Mouse (Mus musculus) c-Kit-positive CD71-positive TER-119-negative erythroid progenitor cells, embryonic 14.5 days (primary cell): ENCODE measurements at regions not wholly inside any gene's neighbourhood (a gene's known extent, or its start where the extent isn't known, plus 50 kb on each side); places are given as distances from the start of the nearest gene placed in this dataset.
A peak's percentile ranks its signal among the peaks of the same experiment; 100 is the strongest.
"Not testable (repeated sequence)": the region's sequence is repeated elsewhere in the genome, so short reads cannot be mapped to it uniquely, and the experiment has no call there.

Experiments used
- DNase-seq: peaks from one replicate; pipeline ENCODE4 v3.0.0-alpha.2; 2013; ENCODE audit warnings: low read depth

DNA sequence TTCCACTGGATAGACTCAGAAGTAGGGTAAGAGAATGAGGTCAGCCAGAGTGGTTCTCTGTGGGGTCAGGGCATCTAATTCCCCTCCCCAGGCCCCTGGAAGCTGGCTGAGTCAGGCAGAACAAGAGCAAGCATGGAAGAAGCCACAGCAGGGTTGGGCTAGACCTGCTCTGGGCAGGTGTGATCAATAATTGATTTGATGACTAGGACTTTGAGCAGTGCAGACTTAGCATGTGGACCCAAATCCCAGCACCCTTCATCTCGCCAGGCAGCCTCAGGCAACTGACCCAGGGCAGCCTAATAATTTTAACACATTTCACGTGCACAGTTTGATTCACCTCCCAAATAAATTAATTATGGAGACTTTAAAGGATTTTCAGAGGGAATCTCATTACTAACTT lies 67.2 kb downstream of the Qdpr start:
- DNase-seq, result no peak

DNA sequence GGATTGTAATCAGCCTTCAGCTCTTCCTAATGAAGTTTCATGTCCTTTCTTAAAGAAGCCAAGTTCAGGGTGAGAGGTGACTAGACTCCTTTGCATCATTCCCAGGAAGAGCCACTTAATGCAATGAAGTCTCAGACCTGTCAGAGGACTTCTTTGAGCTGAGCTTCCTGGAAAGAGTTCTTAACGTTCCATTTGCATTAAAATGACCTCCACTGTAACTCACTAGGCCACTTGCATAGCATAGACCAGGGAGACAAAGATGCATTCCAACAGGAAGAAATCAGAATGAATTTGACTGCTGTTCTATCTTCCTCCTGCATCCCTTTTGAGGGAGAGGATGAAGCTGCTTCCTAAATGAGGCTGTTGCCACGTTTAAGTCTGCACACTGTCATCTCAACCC lies 71.5 kb downstream of the Qdpr start:
- DNase-seq, result no peak

DNA sequence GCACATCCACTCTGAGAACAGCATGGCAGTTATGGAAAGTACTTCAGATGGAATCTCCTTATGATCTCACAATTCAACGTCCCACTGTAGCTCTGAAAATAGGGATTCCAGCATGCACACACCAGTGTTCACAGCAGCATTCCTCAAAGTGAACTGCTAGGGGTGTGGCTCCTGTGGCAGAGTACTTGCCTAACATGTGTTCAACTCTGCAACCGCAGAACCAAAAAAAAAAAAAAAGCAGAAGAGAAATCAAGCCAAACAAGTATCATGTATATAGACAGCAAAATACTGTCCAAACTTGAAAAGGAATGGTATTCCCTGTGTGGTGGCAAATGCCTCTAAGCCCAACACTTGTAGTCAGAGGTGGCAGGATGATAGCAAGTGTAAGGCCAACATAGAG lies 77.0 kb downstream of the Qdpr start:
- no peak for DNase-seq

DNA sequence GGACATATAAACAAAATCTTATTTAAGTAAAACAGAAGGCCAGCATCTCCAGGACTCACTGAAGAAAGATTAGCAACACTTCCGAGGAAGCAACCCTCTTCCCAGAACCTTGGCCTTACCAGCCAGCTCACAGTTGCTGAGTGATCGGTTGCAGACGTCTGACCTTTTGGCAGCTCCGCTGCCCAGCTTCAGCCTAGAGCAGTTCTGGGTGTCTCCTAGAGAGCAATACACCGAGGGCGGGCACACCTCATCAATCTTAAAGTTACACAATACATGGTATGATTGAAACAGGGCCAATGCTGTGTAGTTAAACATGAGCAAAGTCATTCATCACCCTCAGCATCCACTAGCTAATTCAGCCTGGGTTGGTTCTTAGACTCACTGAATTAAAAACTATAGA lies 81.6 kb downstream of the Qdpr start:
- no peak for DNase-seq

DNA sequence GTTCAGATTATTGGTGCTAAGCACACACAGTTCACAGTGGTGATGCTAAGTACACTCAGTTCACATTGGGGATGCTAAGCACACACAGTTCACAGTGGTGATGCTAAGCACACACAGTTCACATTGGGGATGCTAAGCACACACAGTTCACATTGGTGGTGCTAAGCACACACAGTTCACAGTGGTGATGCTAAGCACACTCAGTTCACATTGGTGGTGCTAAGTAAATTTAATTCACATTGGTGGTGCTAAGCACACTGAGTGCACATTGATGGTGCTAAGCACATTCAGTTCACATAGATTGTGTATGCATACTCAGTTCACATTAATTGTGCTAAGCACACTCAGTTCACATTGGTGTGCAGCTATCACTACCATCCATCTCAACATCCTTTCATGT lies 89.8 kb downstream of the Qdpr start:
- DNase-seq, result no peak

DNA sequence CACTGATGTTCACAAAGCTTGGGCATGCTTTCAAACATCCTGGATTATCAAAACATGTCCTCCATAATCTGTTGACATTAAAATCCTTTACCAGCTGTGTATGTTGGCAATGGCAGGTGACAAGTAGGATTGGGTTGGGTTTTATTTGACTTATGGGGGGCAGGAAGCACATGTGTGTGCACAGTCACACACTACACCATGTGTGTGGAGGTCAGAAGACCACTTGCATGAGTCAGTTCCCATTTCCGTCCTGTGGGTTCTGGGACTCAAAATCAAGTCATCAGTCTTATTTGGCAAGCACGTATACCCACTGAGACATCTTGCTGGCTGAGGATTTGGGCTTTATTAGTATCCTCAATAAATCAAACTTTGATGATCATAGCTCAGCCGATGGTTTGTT lies 109.6 kb downstream of the Qdpr start:
- DNase-seq, result no peak

DNA sequence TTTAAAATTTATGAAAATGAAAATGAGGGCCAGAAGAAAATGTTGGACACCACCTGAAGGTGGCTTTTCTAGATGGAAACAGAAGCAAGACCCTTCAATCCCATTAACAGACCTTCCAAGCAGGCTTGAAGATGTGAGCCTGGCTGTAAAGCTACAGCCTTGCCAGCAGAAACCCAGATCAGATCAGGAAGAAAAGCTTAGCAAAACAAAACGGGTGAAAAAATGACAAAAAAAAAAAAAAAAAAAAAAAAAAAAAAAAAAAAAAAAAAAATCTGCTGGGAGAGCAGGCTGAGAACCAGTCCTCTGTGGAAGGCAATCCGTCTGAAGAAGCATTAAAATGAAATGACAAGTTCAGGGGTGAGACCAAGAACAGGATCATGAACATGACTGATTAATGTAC lies 113.2 kb downstream of the Qdpr start:
- DNase-seq, result no peak

DNA sequence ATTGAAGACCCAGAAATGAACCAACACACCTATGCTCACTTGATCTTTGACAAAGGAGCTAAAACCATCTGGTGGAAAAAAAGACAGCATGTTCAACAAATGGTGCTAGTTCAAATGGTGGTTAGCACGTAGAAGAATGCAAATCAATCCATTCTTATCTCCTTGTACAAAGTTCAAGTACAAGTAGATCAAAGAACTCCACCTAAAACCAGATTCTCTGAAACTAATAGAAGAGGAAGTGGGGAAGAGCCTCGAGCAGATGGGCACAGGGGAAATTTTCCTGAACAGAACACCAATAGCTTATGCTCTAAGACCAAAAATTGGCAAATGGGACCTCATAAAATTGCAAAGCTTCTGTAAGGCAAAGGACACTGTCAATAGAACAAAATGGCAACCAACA lies 125.6 kb downstream of the Qdpr start:
- not testable (repeated sequence) for DNase-seq

DNA sequence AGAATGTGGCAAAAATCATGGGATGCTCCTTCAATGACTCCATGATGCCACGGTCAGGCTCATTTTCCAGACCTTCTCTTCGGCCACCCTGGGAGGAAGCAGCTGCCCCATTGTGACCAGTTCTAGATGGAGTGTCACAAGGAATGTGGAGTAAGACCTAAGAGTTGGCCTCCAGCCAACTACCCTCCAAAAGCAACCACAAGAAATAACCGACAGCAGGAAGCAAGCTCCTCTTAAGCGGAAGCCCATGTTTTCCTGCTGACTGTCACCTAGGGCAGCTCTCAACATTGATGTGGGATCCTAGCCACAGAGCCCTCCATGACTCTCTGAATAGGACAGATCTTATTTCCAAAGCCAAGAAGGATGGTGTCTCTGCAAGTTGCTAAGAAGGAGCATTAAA lies 126.5 kb downstream of the Qdpr start:
- DNase-seq, result no peak

DNA sequence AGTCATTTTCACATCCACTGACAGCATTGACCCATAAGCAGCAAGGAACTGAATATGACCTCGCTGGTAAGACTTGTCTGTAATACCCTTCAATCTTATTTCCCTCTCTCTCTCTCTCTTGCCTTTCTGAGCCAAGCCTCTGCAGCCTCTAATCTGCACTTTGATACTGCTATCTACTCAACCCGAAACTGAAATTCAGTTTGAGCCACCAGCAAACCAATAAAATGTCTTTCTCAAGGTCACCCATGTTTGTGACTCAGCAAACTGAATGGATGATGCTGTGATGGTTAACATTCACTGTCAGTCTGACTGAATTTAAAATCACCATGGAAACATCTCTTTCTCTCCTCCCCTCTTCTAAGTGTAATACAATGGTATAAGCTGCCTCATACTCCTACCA lies 132.0 kb downstream of the Qdpr start:
- no peak for DNase-seq

DNA sequence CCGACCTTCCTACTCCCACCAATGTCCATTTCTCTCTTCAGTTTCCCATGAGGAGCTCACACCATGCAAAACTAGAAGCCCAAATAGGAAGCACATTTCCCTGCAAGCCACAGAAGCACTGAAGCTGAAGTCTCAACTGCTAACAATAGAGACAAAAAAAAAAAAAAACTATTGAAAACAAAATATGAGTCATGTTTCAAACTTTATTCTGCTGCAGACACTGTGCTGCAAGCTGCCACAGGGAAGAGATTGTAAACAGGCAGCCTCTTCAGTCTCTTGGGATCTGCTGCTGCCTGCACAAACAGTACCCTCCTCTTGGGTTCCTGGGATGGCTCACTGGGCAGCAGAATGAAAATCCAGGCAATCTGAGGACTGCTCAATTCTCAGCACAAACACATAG lies 148.9 kb downstream of the Qdpr start:
- no peak for DNase-seq

DNA sequence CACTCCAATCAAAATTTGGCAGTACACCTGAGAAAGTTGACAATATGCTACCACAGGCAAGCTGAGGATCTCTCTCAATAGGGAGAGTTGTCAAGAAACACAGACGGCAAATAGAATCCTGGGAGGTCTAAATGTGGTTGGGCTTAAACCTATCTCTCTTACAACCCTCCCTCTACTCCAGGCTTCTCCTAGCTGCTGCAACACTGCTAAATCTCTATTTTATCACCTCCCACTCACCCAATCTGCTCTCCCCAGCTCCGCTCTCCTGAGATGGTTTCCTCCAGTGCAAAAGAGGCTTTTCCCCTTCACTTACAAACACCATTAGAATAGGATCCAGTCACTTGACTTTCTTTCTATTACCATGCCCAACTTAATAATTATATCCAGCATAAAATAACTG lies 151.2 kb downstream of the Qdpr start:
- no peak for DNase-seq

DNA sequence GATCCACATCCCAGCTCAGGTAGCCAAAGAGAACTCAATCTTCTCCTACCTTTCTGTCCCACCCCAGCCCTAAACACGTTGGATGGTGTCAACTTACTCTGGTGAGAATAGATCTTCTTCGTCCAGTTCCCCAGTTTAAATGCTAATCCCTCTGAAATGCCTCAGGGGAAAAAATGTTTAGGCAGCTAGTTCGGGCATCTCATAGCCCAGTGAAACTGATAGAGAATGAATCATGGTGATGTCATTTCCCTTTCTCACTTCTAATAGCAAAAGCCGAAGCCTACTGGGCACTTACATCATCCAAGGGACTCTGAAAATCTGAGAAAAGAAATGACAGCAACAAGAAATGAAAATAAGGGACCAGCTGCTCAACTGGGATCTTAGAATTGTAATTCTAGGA lies 154.9 kb downstream of the Qdpr start:
- DNase-seq, result no peak

DNA sequence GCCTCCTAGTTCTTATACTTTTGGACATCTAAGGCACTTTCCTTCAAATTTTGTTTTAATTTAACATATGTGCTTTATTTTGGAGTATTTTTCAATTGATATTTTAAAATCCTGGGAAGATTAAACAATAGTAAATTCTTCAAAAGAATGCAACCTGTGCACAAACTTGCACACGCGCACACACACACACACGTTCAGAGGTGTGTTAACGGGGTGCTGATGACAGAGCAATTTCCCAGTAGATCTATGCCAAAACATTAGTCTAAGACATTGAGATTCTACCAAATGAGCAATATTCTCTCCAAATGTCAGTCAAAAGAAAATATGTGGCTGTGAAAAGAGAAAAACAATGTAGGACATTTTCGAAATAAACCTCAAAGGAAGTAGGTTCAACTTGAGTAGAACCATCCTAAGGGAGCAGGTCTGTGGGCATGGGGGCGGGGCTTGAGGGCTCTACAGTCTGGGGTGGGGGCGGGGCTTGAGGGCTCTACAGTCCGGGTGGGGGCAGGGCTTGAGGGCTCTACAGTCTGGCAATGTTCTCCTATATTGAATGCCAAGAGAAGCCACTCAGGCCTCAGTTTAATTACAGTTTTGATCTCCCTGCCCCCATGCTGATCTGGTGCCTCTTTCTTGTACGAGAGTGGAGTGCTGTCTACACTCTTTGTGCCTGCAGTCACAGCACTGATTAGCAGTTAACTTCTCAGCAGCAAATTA lies 157.0 kb downstream of the Qdpr start:
- no peak for DNase-seq

DNA sequence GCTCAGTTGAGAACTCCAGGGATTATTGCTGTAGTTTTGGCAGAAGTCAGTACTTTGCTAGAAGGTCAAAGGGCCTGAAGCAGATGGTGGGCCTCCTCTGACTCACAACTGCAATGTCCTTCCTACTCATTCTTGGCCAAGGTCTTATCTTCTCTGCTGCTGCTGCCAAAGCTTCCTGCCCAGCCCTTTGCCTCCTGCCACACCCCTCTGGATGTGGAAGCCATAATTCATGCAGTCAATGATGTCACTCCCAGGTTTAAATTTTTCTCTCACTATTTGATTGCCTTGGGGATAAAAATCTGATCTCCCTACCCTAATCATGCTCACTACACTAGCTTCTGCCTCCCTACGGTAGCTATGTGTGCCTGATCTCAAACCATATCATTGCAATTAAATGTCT lies 157.7 kb downstream of the Qdpr start:
- DNase-seq, result no peak

DNA sequence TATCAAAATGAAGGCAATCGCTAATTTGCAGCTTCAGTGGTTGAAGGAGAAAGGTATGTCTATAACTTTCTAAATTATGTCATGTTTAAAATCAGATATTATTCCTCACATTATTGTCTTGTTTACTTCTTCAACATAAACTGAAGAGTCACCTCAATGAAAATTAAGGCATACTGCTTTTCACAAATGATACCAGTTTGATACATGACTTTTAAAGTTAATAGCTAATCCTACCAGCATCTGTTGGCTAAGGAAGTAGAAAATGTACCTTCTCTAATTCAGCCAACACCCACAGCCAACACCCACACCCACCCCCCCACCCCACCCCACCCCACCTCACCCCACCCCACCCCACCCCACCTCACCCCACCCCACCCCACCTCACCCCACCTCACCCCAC lies 158.3 kb downstream of the Qdpr start:
- DNase-seq, result no peak

DNA sequence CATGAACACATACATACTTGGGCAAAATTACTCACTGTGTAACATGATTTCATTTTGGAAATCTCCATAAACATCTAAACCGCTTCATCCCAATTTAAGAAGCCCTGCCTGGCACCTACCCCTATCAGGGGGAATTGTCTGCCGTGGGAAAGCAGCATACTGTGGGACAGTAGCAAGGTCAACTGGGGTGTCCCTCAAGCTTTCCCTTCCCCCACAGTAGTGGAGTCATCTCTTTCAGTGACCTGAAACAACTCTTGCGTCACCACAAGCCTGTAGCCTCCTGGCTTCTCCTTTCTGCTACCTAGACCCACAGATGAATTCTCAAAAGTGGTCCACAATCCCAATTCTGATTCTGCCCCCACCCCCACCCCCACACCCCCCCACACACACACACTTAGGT lies 158.8 kb downstream of the Qdpr start:
- DNase-seq, result no peak

DNA sequence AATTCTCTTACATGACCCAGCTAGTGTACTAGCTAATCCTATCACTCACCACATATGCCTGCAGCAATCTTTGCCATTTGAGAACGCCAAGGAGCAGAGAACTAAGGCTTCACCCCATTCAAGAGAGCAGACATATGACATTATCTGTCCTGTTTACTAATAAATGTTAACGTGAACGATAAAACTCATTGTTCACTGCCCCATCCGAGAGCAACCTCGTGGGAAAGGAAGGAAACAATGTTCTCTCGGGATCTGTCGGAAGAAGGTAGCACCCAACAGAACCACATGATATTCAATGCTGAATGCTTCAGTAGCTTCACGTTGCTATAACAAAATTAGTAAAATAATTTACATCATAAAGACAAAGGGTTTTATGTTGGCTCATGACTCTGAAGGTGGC lies 163.6 kb downstream of the Qdpr start:
- no peak for DNase-seq

DNA sequence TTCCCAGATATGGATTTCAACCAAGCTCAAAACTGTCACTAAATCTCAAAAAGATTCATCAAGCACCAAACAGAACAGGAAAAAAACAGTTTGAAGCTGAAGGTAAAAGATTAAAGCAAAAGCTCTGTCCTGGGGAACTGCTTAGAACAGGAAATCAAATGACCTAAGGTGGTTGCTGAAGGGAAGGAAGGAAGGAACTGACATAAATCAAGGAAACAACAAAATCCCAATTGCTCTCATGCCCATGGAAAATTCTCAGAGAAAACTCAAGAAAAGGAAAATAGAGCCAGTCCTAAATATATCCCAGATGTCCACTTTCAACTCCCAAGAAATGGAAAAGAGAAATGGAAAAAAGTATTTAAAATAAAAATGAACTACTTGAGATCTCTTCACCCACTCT lies 165.4 kb downstream of the Qdpr start:
- no peak for DNase-seq

DNA sequence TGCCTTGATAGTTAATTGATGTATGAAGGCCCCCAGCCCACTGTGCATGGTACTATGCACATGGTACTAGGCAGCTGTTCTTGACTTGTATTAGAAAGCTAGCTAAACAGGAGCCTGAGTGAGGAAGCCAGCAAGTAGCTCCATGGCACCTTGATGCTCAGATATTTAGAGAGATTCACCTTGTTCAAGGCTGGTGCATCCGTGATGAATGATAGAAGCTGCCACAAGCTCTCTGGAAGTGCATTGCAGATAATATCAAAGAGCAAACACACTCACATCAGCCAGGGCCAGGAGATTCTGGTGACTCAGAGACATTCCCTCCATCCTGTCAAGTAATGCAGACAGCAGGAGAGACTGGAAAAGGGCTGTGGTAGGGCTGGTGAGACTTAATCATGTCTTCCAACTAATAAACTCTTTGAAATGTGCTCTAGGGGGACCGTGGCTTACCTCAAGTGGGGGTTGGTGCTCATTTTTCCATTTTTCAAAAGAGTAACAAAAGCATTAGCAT lies 166.1 kb downstream of the Qdpr start:
- no peak for DNase-seq

DNA sequence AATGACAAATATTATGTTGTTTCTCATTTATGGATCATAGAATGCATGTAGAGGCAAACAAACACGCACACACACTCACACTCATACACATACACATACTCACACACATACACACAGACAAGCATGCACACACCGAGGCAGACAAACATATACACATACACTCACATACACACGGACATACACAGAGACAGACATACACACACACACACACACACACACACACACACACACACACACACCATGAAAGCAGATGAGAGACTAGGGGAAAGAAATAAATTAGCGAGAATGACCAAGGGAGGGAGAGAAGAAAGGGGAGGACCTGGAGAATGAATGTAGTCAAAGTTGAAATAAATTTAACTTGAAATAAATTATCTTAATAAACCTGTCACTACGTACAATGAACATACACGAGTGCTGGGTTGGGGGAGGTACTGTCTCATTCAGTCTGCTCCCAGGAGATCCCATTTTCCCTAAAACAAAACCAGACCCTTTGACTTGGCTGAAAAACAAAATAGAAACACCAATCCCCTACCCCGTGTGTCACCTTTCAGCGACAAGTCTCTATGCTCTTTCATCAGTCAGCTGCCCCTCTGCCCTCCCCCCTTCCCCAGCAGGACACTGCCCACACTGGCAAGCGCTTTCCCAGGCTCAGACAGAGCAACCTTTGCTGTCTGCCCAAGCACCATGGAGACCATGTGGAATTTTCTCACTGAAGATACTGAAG lies 167.7 kb downstream of the Qdpr start:
- no peak for DNase-seq

DNA sequence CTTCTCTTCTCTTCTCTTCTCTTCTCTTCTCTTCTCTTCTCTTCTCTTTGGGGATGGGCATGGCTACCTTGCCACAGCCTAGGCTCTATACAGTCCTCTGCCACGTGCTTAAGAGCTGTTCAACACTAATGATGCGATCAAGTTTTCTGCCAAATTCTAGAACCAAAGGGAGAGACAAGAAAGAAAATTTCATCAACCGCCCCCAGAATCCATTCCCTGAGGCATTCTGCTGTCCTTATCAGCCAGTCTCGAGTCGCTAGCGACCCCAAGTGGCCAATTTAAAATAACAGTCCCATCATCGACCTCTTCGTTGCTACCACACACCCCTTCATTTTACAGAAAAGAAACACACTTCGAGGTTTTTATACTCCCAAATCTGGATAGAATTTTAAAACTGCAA lies 171.5 kb downstream of the Qdpr start:
- DNase-seq, result peak; percentile 13

DNA sequence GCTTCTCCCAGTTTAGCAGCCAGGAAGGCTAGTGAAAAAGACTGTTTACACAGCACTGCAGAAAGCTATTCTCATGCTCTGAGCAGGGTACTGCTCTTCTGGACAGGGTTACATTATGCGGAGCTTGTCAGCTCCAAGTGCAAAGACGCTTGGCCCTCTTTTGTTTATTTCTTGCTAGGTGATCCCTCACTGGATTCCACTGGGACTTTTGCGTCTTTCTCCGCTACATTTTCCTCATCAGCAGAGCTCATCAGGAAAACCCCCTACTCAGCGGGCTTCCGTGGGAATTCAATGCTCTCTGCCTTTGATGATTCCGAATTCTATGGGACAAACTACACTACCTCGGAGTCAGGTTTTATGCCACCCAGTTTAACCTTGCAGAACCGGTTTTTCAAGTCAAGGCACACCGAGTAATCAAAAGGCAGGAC lies 172.0 kb downstream of the Qdpr start:
- no peak for DNase-seq

DNA sequence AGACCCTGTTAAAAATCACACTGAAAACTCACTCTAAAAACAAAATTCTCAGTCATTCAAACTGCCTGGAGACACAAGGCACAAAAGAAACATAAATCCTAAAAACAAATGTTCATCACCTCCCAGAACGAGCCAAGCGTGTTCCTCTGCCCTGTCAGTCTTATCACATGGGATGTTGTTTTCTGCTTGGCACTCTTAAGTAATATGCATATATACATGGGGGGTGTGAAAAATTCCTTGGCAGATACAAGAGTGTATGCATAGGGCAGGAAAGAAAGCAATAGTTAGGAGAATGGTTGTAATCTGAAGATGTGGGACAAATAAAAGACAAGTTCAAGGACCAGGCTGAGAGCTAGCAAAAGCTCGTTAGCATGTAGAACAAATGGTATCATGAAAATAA lies 179.4 kb downstream of the Qdpr start:
- no peak for DNase-seq
